Mouse (Mus musculus): Measurements from ENCODE around the gene Pcnx.
"Not testable (repeated sequence)": the region's sequence is repeated elsewhere in the genome, so short reads cannot be mapped to it uniquely, and the experiment has no call there.

DNA sequence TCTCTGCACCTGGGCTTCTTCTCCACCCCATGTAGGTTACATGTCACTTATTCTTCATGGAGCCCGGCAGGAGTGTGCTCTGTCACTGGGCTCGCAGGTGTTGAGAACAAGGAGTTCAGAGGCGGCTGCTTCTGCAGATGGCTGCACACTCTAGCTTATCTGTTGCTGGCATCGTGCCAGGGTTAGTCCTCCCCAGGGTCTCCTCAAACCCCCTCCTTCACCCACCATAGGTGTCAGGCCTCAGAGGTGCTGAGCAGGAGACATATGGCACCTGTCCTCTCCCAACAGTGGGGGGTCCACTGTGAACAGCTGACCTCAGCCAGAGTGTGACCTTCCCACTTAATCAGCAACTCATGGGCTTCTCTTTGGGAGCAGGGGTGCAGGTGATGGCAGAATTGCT, 184.3 kb downstream of the Pcnx start:
- TF ChIP-seq POLR2A (IDR thresholded peaks at IDR 0.05; ENCODE audit: insufficient read length, low read depth); TCF12 (IDR thresholded peaks at IDR 0.05; ENCODE audit: insufficient read depth, poor library complexity, severe bottlenecking); MAX (IDR thresholded peaks at IDR 0.05; ENCODE audit: low read depth); POLR2AphosphoS2 (IDR thresholded peaks at IDR 0.05; ENCODE audit: insufficient read length, low read depth): not testable (repeated sequence)

Measured in myocyte (in vitro differentiated cells).